9 mouse cellular contexts compared by ENCODE assay signal in genomic region chr2:74698201-74699052, GRCm38 (mm10). TPM values are rescaled to one million over a fixed set of nuclear protein-coding genes. Genes with fewer than 3 reads are reported as not detected.
A peak's percentile ranks its signal among the peaks of the same experiment; 100 is the strongest.
DNase-seq lines count a peak whose midpoint lies in the region; ATAC-seq and TF ChIP-seq lines count a peak whose summit lies in the region.
"Had no signal": no experiment of that assay in that cellular context is flagged by ENCODE, and none has a peak within 500 bp of the region (broad histone marks: within the 10 kb centered on the region; RNA-seq: fewer than 3 reads in every experiment).

No protein-coding gene starts in this region.

- peaks cover 0 to 7% of the 10 kb centered on the region in 2 experiments; a peak in 2 of 4 replicates for H3K4me1 ChIP-seq in heart, embryonic 14.5 days (ENCODE audit: control insufficient read depth in 2 of 2, insufficient read depth in 2 of 2, low read length in 2 of 2)
- H3K4me1 ChIP-seq in hindbrain, embryonic 11.5 days (replicated peaks; ENCODE audit: control insufficient read depth, insufficient read depth, low read length) = peaks cover 7% of the 10 kb centered on the region
- H3K4me1 ChIP-seq in liver, embryonic 14.5 days (replicated peaks; ENCODE audit: control insufficient read depth in 2 of 2, insufficient read depth in 2 of 2, low read length in 1 of 2) = no peaks in the 10 kb centered on the region

- under 1% methylated on average over 77 of the region's 86 CpGs for WGBS in heart, embryonic 14.5 days
- WGBS in hindbrain, embryonic 11.5 days = under 1% methylated on average over 80 of the region's 86 CpGs
- WGBS in liver, embryonic 14.5 days (ENCODE audit: insufficient replicate concordance) = 1% methylated on average over 76 of the region's 86 CpGs

- no peaks in the 10 kb centered on the region for H3K36me3 ChIP-seq in heart, embryonic 14.5 days (ENCODE audit: control insufficient read depth, insufficient read depth, low read length)
- H3K36me3 ChIP-seq in hindbrain, embryonic 11.5 days (ENCODE audit: control insufficient read depth, insufficient read depth, low read length) = no peaks in the 10 kb centered on the region
- H3K36me3 ChIP-seq in liver, embryonic 14.5 days (replicated peaks; ENCODE audit: control insufficient read depth, insufficient read depth, low read depth) = no peaks in the 10 kb centered on the region
- H3K36me3 ChIP-seq: G1E had no signal

- TF ChIP-seq EP300 in liver, embryonic 14.5 days (IDR thresholded peaks at IDR 0.05; ENCODE audit: low read depth) = no peak

- TF ChIP-seq CTCF in brain, embryonic 14.5 days (IDR thresholded peaks at IDR 0.05; ENCODE audit: borderline replicate concordance, extremely low read depth, insufficient read depth, insufficient read length) = no peak
- TF ChIP-seq CTCF in liver, embryonic 14.5 days (IDR thresholded peaks at IDR 0.05; ENCODE audit: low read depth) = no peak

- no peak for DNase-seq in heart, adult 8-10 months (ENCODE audit: low spot score)
- DNase-seq in brain, embryonic 14.5 days (ENCODE audit: low read depth) = peak; percentile 52
- no peak for DNase-seq in hindbrain, embryonic 11.5 days (ENCODE audit: low spot score)
- DNase-seq in liver, embryonic 14.5 days (ENCODE audit: low read depth in 3 of 3, low spot score in 3 of 3) = no peak
- DNase-seq in cerebellum, adult 18-20 months = no peak
- DNase-seq in c-Kit-positive CD71-positive TER-119-positive erythroid progenitor cells, embryonic 14.5 days (ENCODE audit: low spot score) = no peak

- ATAC-seq in heart, embryonic 14.5 days (ENCODE audit: insufficient number of reproducible peaks, insufficient read depth, low FRiP score, low read depth) = no peak
- peak; percentile 68 for ATAC-seq in hindbrain, embryonic 11.5 days (ENCODE audit: low FRiP score)
- ATAC-seq in liver, embryonic 14.5 days (ENCODE audit: insufficient read depth) = no peak
- ATAC-seq in megakaryocyte progenitor cell, adult 5-6 weeks (replicated peaks; ENCODE audit: poor library complexity) = no peak

- no peak overlapping the region for H3K27ac ChIP-seq in heart, embryonic 14.5 days (replicated peaks in 1 of 2; ENCODE audit: control insufficient read depth in 1 of 2, insufficient read depth in 1 of 2, low read depth in 2 of 2, low read length in 2 of 2)
- H3K27ac ChIP-seq in hindbrain, embryonic 11.5 days (ENCODE audit: low read depth, low read length) = no peak overlapping the region
- no peak overlapping the region for H3K27ac ChIP-seq in liver, embryonic 14.5 days

- TF ChIP-seq POLR2A in brain, embryonic 14.5 days (IDR thresholded peaks at IDR 0.05; ENCODE audit: borderline replicate concordance, extremely low read depth, insufficient read depth, insufficient read length, poor library complexity, severe bottlenecking) = no peak

- no peak overlapping the region for H3K9ac ChIP-seq in heart, embryonic 14.5 days (ENCODE audit: low read length)
- H3K9ac ChIP-seq in hindbrain, embryonic 11.5 days (ENCODE audit: low read depth, low read length) = no peak overlapping the region
- no peak overlapping the region for H3K9ac ChIP-seq in liver, embryonic 14.5 days (replicated peaks)

- H3K4me3 ChIP-seq in heart, embryonic 14.5 days (ENCODE audit: control insufficient read depth in 1 of 2, insufficient read depth in 1 of 2, low read depth in 1 of 2, low read length in 2 of 2) = peak overlapping the region; percentile 31 to 42
- peak overlapping the region; percentile 30 for H3K4me3 ChIP-seq in hindbrain, embryonic 11.5 days (ENCODE audit: low read depth, low read length)
- no peak overlapping the region; a peak in 1 of 4 replicates for H3K4me3 ChIP-seq in liver, embryonic 14.5 days (ENCODE audit: insufficient read depth in 1 of 2, low read depth in 2 of 2, low read length in 2 of 2)

- peaks cover 99% of the 10 kb centered on the region for H3K27me3 ChIP-seq in heart, embryonic 14.5 days (ENCODE audit: control insufficient read depth, insufficient read depth, low read length)
- H3K27me3 ChIP-seq in hindbrain, embryonic 11.5 days (ENCODE audit: control insufficient read depth, insufficient read depth, low read length) = peaks cover 92% of the 10 kb centered on the region
- H3K27me3 ChIP-seq in liver, embryonic 14.5 days (ENCODE audit: control insufficient read depth, insufficient read depth, low read length) = peaks cover 99% of the 10 kb centered on the region

- no peaks in the 10 kb centered on the region for H3K9me3 ChIP-seq in heart, embryonic 14.5 days (ENCODE audit: control insufficient read depth, low read length)
- no peaks in the 10 kb centered on the region for H3K9me3 ChIP-seq in hindbrain, embryonic 11.5 days (ENCODE audit: control insufficient read depth, low read length)
- no peaks in the 10 kb centered on the region for H3K9me3 ChIP-seq in liver, embryonic 14.5 days (ENCODE audit: control insufficient read depth, low read length)

- H3K4me2 ChIP-seq in heart, embryonic 14.5 days (ENCODE audit: low read length) = peak overlapping the region; percentile 69
- H3K4me2 ChIP-seq in hindbrain, embryonic 11.5 days (replicated peaks; ENCODE audit: low read depth, low read length) = peak overlapping the region; percentile 39
- peak overlapping the region; percentile 34 for H3K4me2 ChIP-seq in liver, embryonic 14.5 days (ENCODE audit: low read depth)

RNA-seq across cellular contexts. Expression of gene Hoxd9, which starts 0.9 kb away (rescaled TPM):
- polyA plus RNA-seq in heart, embryonic 14.5 days (2014; fragmentation: Nextera tagmentation; extraction: Ambion mirVana) = 0.22 TPM in 1 of 2 replicates, not detected in the other
- total RNA-seq in heart, adult 8-10 months (2022) = under 1 TPM; 0.22 to 0.49 (median 0.48) TPM
- polyA plus RNA-seq in brain, embryonic 14.5 days (2012; rRNA removed) = 0.19 and 0.36 TPM in 2 replicates
- polyA plus RNA-seq in hindbrain, embryonic 11.5 days (2014; fragmentation: Nextera tagmentation; extraction: Ambion mirVana) = 0.11 TPM in 1 of 2 replicates, not detected in the other
- polyA plus RNA-seq in liver, embryonic 14.5 days (2012; rRNA removed) = 0.03 TPM in 1 of 2 replicates, not detected in the other
- polyA plus RNA-seq in liver, embryonic 14.5 days (2014; fragmentation: Nextera tagmentation; extraction: Ambion mirVana) = not detected in 2 replicates
- not detected in 2 replicates for total RNA-seq in megakaryocyte progenitor cell, adult 5-6 weeks (2015)
- total RNA-seq in megakaryocyte progenitor cell, adult 5-6 weeks (2017) = not detected in 2 replicates
- total RNA-seq: G1E had no signal
- polyA plus RNA-seq: G1E had no signal

RNA-seq across cellular contexts. Expression of gene Hoxd8, which starts 6.0 kb away (rescaled TPM):
- 0.36 and 0.61 TPM in 2 replicates for polyA plus RNA-seq in heart, embryonic 14.5 days (2014; fragmentation: Nextera tagmentation; extraction: Ambion mirVana)
- total RNA-seq in heart, adult 8-10 months (2022) = 1 to 10 TPM in 1 of 4 experiments, under 1 TPM in 3; 0.53 to 1.5 (median 0.76) TPM
- polyA plus RNA-seq in brain, embryonic 14.5 days (2012; rRNA removed) = 0.73 and 1.6 TPM in 2 replicates
- 0.19 and 0.50 TPM in 2 replicates for polyA plus RNA-seq in hindbrain, embryonic 11.5 days (2014; fragmentation: Nextera tagmentation; extraction: Ambion mirVana)
- 0.02 and 0.04 TPM in 2 replicates for polyA plus RNA-seq in liver, embryonic 14.5 days (2012; rRNA removed)
- 0.06 TPM in 1 of 2 replicates, not detected in the other for polyA plus RNA-seq in liver, embryonic 14.5 days (2014; fragmentation: Nextera tagmentation; extraction: Ambion mirVana)
- not detected in 2 replicates for total RNA-seq in megakaryocyte progenitor cell, adult 5-6 weeks (2015)
- total RNA-seq in megakaryocyte progenitor cell, adult 5-6 weeks (2017) = not detected in 2 replicates
- total RNA-seq: G1E had no signal
- polyA plus RNA-seq: G1E had no signal

RNA-seq across cellular contexts. Expression of gene Hoxd10, which starts 6.7 kb away (rescaled TPM):
- not detected in 2 replicates for polyA plus RNA-seq in heart, embryonic 14.5 days (2014; fragmentation: Nextera tagmentation; extraction: Ambion mirVana)
- under 1 TPM in 1 of 4 experiments, not detected in 3; 0.12 TPM for total RNA-seq in heart, adult 8-10 months (2022)
- 0.04 and 0.14 TPM in 2 replicates for polyA plus RNA-seq in brain, embryonic 14.5 days (2012; rRNA removed)
- polyA plus RNA-seq in hindbrain, embryonic 11.5 days (2014; fragmentation: Nextera tagmentation; extraction: Ambion mirVana) = 0.13 TPM in 1 of 2 replicates, not detected in the other
- polyA plus RNA-seq in liver, embryonic 14.5 days (2012; rRNA removed) = 0.07 TPM in 1 of 2 replicates, not detected in the other
- not detected in 2 replicates for polyA plus RNA-seq in liver, embryonic 14.5 days (2014; fragmentation: Nextera tagmentation; extraction: Ambion mirVana)
- not detected in 2 replicates for total RNA-seq in megakaryocyte progenitor cell, adult 5-6 weeks (2015)
- not detected in 2 replicates for total RNA-seq in megakaryocyte progenitor cell, adult 5-6 weeks (2017)
- polyA plus RNA-seq: G1E had no signal

RNA-seq across cellular contexts. Expression of gene Hoxd3, which starts 13.3 kb away (rescaled TPM):
- 0.23 TPM in 1 of 2 replicates, not detected in the other for polyA plus RNA-seq in heart, embryonic 14.5 days (2014; fragmentation: Nextera tagmentation; extraction: Ambion mirVana)
- under 1 TPM in 1 of 4 experiments, not detected in 3; 0.16 TPM for total RNA-seq in heart, adult 8-10 months (2022)
- 9.6 and 47.4 TPM in 2 replicates for polyA plus RNA-seq in brain, embryonic 14.5 days (2012; rRNA removed)
- 49.5 and 58.0 TPM in 2 replicates for polyA plus RNA-seq in hindbrain, embryonic 11.5 days (2014; fragmentation: Nextera tagmentation; extraction: Ambion mirVana)
- polyA plus RNA-seq in liver, embryonic 14.5 days (2012; rRNA removed) = 0.02 and 0.19 TPM in 2 replicates
- polyA plus RNA-seq in liver, embryonic 14.5 days (2014; fragmentation: Nextera tagmentation; extraction: Ambion mirVana) = not detected in 2 replicates
- total RNA-seq in megakaryocyte progenitor cell, adult 5-6 weeks (2015) = not detected in 2 replicates
- not detected in 2 replicates for total RNA-seq in megakaryocyte progenitor cell, adult 5-6 weeks (2017)

RNA-seq across cellular contexts. Expression of gene Hoxd4, which starts 13.3 kb away (rescaled TPM):
- polyA plus RNA-seq in heart, embryonic 14.5 days (2014; fragmentation: Nextera tagmentation; extraction: Ambion mirVana) = 0.34 TPM in 1 of 2 replicates, not detected in the other
- under 1 TPM; 0.32 to 0.79 (median 0.38) TPM for total RNA-seq in heart, adult 8-10 months (2022)
- 0.81 and 5.5 TPM in 2 replicates for polyA plus RNA-seq in brain, embryonic 14.5 days (2012; rRNA removed)
- polyA plus RNA-seq in hindbrain, embryonic 11.5 days (2014; fragmentation: Nextera tagmentation; extraction: Ambion mirVana) = 3.3 and 3.7 TPM in 2 replicates
- polyA plus RNA-seq in liver, embryonic 14.5 days (2012; rRNA removed) = 0.04 TPM in 1 of 2 replicates, not detected in the other
- polyA plus RNA-seq in liver, embryonic 14.5 days (2014; fragmentation: Nextera tagmentation; extraction: Ambion mirVana) = not detected in 2 replicates
- not detected in 2 replicates for total RNA-seq in megakaryocyte progenitor cell, adult 5-6 weeks (2015)
- total RNA-seq in megakaryocyte progenitor cell, adult 5-6 weeks (2017) = not detected in 2 replicates

Comparison
In these comparisons a context has a peak if more than half of its experiments do, and no peak if none do; other contexts are left out.
1. H3K4me3 ChIP-seq: peak in heart, embryonic 14.5 days (2 of 2) and hindbrain, embryonic 11.5 days (single experiment); none in liver, embryonic 14.5 days (0 of 2).
2. Peak in every context shown above with its lines, with median percentiles within 50 percentile points of each other: H3K4me2 ChIP-seq.